Mouse (Mus musculus) heart, postnatal 0 days (tissue): Measurements from ENCODE around the gene Gpi1.

Experiments used
- CTCF ChIP-seq: IDR thresholded peaks from 2 replicates; pipeline ENCODE4 v1.5.1; 2016; ENCODE audit warnings: antibody characterized with exemption, control low read depth, low read depth
- EP300 ChIP-seq: IDR thresholded peaks from 2 replicates; pipeline ENCODE4 v1.6.1; 2016; ENCODE audit warnings: antibody characterized with exemption, low read depth

GRCm38 (mm10) chr7:34164671-34165070 lies 65.5 kb downstream of the Gpi1 start:
- TF ChIP-seq EP300 (no peak), CTCF (no peak)
